Mouse (Mus musculus) G1E (cell line): Measurements from ENCODE around the gene Gzmm.

Source experiments
- CTCF ChIP-seq: IDR thresholded peaks from 2 replicates; pipeline ENCODE4 v1.5.1; 2012; ENCODE audit warnings: low read depth, low read length, inconsistent platforms, mixed read lengths
- GATA1 ChIP-seq: IDR thresholded peaks from 2 replicates; pipeline ENCODE4 v1.6.1; 2012; ENCODE audit warnings: borderline replicate concordance, low read length, inconsistent platforms, mixed read lengths

DNA sequence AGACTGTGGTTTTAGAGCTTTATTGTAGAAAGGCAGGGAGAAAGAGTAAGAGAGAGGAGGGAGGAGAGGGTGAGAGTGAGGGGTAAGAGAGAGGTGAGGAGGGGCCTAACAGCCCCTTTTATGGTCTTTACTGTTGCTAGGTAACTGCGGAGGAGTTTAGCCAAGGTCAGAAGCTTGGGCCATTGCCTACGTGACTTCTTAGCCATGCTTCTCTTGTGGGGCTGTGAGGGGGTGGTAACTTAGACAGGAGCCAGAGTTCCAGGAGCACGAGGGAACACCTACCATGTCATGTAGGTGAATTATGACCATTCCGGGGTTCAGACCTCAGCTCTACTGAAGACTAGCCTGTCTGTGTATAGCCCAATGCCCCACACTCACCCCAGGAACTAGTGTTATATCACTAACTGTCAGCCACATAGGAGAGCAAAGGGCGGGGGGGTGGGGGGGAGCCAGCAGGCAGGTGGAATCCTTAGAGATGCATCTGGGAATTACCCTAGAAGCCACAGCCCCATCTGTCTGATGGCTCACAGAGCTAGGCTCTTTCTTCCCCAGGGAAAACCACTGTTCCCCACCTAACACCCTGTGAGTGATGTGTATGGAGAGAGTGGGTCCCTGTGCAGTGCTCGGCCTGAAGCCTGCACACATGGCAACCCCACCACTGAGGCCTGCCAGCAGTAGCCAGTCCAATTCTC is 17.3 kb upstream of the Gzmm start:
- TF ChIP-seq CTCF (no peak), GATA1 (no peak)
